Mouse (Mus musculus) myocyte (in vitro differentiated cells): ENCODE measurements around the gene Nr1d1.

Experiments used
- MYOD1 ChIP-seq, 3 experiments: IDR thresholded peaks; one replicate each; pipeline ENCODE4 v1.6.1; 2011; ENCODE audit warnings: control low read depth in 2 of 3, low read depth in 2 of 3, mild to moderate bottlenecking in 2 of 3, moderate library complexity in 1 of 3; ENCODE audit not compliant: insufficient read length in 2 of 3, control insufficient read depth in 1 of 3
- POLR2A ChIP-seq: IDR thresholded peaks from one replicate; pipeline ENCODE4 v1.6.1; 2011; ENCODE audit warnings: low read depth, mild to moderate bottlenecking, control low read depth, moderate library complexity; ENCODE audit not compliant: insufficient read length

GRCm38 (mm10) chr11:98783236-98783696 is 8.1 kb upstream of the Nr1d1 start:
- peak; percentile 59 for TF ChIP-seq POLR2A
- peak in 2 of 3 experiments; percentile 71 to 90 for TF ChIP-seq MYOD1 (IDR thresholded peaks at IDR 0.05; ENCODE audit: control insufficient read depth in 1 of 3, insufficient read length in 2 of 3, low read depth in 2 of 3)
